Mouse (Mus musculus) ES-E14 (cell line): ENCODE measurements around the gene Srp68. TPM values are rescaled to one million over a fixed set of nuclear protein-coding genes. Genes with fewer than 3 reads are reported as not detected.

ENCODE experiments used
- DNase-seq: peaks from one replicate; pipeline ENCODE4 v3.0.0-alpha.2; 2013; ENCODE audit warnings: low read depth, low spot score
- H3K27ac ChIP-seq: 2 replicates; pipeline ENCODE4 v1.5.1; 2012; ENCODE audit warnings: low read depth, mild to moderate bottlenecking, low read length, moderate library complexity, mixed read lengths; ENCODE audit not compliant: poor library complexity, insufficient read depth, severe bottlenecking
- H3K36me3 ChIP-seq: 2 replicates; pipeline ENCODE4 v1.6.1; 2012; ENCODE audit warnings: mild to moderate bottlenecking, low read length, moderate library complexity, mixed read lengths; ENCODE audit not compliant: control insufficient read depth, poor library complexity, insufficient read depth, severe bottlenecking
- H3K4me1 ChIP-seq, 2 experiments: fragments of 150-350 bp in 1 of 2; sonication (generic) in 1 of 2; 2 replicates each; pipeline ENCODE4 v1.6.1; 2012; ENCODE audit warnings: low read length in 2 of 2, mild to moderate bottlenecking in 1 of 2, mixed read lengths in 1 of 2; ENCODE audit not compliant: control insufficient read depth in 2 of 2, insufficient read depth in 2 of 2, poor library complexity in 1 of 2
- H3K4me3 ChIP-seq, 2 experiments: fragments of 150-350 bp in 1 of 2; sonication (generic) in 1 of 2; 2 replicates each; pipeline ENCODE4 v1.5.1; 2012; ENCODE audit warnings: low read length in 2 of 2, low read depth in 1 of 2, mild to moderate bottlenecking in 1 of 2, mixed read lengths in 1 of 2; ENCODE audit not compliant: insufficient read depth in 1 of 2, poor library complexity in 1 of 2, severe bottlenecking in 1 of 2
- H3K9ac ChIP-seq: 2 replicates; pipeline ENCODE4 v1.6.1; 2012; ENCODE audit warnings: low read depth, mild to moderate bottlenecking, low read length, mixed read lengths; ENCODE audit not compliant: poor library complexity, insufficient read depth, severe bottlenecking
- H3K9me3 ChIP-seq: fragments of 150-350 bp; sonication (generic); 2 replicates; pipeline ENCODE4 v1.6.1; 2012; ENCODE audit warnings: low read depth, mild to moderate bottlenecking, low read length; ENCODE audit not compliant: control insufficient read depth, insufficient read depth
- CHD2 ChIP-seq: IDR thresholded peaks from 2 replicates; pipeline ENCODE4 v1.6.1; 2014; ENCODE audit warnings: mild to moderate bottlenecking, low read depth, low read length, inconsistent platforms
- HCFC1 ChIP-seq: IDR thresholded peaks from 2 replicates; pipeline ENCODE4 v1.6.1; 2012; ENCODE audit warnings: low read length, inconsistent platforms, borderline replicate concordance; ENCODE audit not compliant: insufficient read depth
- MAFK ChIP-seq: IDR thresholded peaks from 2 replicates; pipeline ENCODE4 v1.6.1; 2014; ENCODE audit warnings: mild to moderate bottlenecking, low read depth, low read length, inconsistent platforms; ENCODE audit not compliant: insufficient read depth
- ZC3H11A ChIP-seq: IDR thresholded peaks from 2 replicates; pipeline ENCODE4 v1.6.1; 2012; ENCODE audit warnings: low read depth, mild to moderate bottlenecking, inconsistent platforms, low read length, borderline replicate concordance
- ZNF384 ChIP-seq: IDR thresholded peaks from 2 replicates; pipeline ENCODE4 v1.6.1; 2012; ENCODE audit warnings: low read depth, low read length, inconsistent platforms
- in situ Hi-C, 2 experiments: fragments of 600-800 bp; cut with MboI; formaldehyde crosslinking; loops; one replicate each; pipeline ENCODE4 v1.15.1; 2025; ENCODE audit warnings: low sequenced_read_pairs in 2 of 2, inconsistent platforms in 1 of 2; ENCODE audit not compliant: unreplicated experiment in 2 of 2
- total RNA-seq: library from RNA; depleted of rRNA; stranded (reverse); fragments of 300-350 nt; gene quantifications from 2 replicates; pipeline ENCODE4 v1.2.3, GENCODE M21; 2012

Srp68 gene
- total RNA-seq, 1 experiment = 38.2 TPM

DNA sequence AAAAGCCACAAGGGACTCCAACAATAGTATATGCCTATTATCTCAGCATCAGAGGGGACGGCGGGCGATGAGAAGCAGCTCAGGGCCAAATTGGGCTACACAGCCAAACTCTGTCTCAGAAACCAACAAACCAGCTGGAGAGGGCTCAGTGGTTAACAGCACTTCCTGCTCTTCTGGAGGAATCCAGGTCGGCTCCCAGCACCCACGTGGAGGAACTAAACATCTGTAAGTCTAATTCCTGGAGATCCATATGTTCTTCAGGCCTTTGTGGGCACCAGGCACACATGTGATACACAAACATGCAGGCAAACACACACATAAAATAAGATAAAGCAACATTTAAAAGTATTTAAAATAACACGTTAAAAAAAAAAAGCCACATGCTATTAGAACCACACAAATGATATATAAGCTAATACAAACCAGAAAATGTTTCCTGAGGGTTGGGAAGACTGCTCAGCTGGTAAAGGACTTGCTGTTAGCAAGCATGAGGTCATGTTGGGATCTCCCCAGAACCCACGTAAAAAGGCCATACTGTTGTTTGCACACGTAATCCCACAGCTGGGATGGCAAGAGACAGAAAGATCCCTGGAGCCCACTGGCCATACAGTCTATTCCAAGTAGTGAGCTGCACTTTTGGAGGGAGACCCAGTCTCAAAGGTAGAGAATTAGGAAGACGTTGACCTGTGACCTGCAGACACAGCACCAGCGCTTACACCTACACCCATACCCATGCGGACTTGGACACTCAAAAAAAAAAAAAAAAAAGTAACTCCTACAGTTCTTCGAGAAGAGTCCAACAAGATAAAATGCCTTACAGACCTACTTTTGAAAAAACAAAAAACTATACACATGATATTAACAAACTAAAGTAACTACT lies 1.2 kb downstream of the Srp68 start:
- no peak for DNase-seq
- Histone ChIP-seq H3K9ac (peak overlapping the region; percentile 16; the same call in 1 of the 2 replicates), H3K36me3 (peaks cover 14% of the 10 kb centered on the region), H3K9me3 (no peaks in the 10 kb centered on the region), H3K4me1 (peaks cover 0 to 2% of the 10 kb centered on the region in 2 experiments; a peak in 1 of 4 replicates), H3K27ac (no peak overlapping the region), H3K4me3 (peak overlapping the region; percentile 69 to 86)
- TF ChIP-seq CHD2 (no peak), ZC3H11A (no peak), ZNF384 (0 out of 2 replicates have a peak, but pooled peaks have one; percentile 22)
- in situ Hi-C loops = no loop called here

DNA sequence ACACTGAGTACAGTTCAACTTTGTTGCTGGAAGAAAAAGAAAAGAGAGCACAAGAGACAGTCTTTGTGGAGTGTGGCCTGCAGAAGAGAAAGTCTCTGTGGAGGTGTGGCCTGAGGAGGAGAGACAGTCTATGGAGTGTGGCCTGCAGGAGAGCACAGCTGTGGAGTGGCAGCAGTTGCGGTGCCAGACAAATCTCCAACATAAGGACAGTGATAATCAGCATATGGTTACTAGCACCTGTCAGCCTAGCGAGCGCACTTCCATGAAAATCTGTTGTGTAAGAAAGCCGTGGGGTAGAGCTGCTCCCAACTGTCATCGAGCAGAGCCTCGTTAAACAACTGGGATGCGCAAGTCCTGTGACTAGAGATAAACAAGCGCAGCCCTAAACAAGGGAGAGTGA lies 4.5 kb downstream of the Srp68 start:
- in situ Hi-C loops = no loop called here
- Histone ChIP-seq H3K27ac (no peak overlapping the region), H3K36me3 (peaks cover 34% of the 10 kb centered on the region), H3K4me1 (peaks cover 0 to 2% of the 10 kb centered on the region in 2 experiments; a peak in 1 of 4 replicates), H3K9me3 (no peaks in the 10 kb centered on the region), H3K9ac (no peak overlapping the region), H3K4me3 (no peak overlapping the region)
- DNase-seq = no peak
- TF ChIP-seq HCFC1 = no peak
- no peak for TF ChIP-seq ZNF384
- TF ChIP-seq ZC3H11A = no peak
- no peak for TF ChIP-seq CHD2
- TF ChIP-seq MAFK = no peak

DNA sequence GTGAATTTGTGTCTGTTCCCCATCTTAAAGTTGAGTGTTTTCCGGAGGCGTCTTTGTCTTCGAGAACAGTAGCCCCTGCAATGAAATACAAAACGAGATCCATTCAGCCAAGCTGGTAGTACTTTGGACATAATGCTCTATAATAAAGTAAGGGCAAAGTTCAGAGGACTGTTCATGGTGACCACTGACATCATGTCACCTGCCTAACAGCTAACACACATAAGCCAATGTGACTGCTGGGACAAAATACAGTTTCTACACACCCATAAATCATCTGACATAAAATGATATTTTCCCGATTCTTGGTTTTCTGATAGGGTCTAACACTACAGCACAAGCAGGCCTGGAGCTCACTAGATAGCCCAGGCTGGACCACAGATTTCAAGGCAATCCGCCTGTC lies 5.7 kb downstream of the Srp68 start:
- peaks cover 43% of the 10 kb centered on the region for H3K36me3 ChIP-seq
- no peaks in the 10 kb centered on the region for H3K9me3 ChIP-seq
- TF ChIP-seq ZNF384 (no peak), CHD2 (no peak)
- in situ Hi-C loops = no loop called here
- peaks cover 0 to 2% of the 10 kb centered on the region in 2 experiments; a peak in 1 of 4 replicates for H3K4me1 ChIP-seq
- DNase-seq = no peak
- no peak overlapping the region for H3K27ac ChIP-seq
- no peak overlapping the region for H3K4me3 ChIP-seq
- H3K9ac ChIP-seq = no peak overlapping the region

DNA sequence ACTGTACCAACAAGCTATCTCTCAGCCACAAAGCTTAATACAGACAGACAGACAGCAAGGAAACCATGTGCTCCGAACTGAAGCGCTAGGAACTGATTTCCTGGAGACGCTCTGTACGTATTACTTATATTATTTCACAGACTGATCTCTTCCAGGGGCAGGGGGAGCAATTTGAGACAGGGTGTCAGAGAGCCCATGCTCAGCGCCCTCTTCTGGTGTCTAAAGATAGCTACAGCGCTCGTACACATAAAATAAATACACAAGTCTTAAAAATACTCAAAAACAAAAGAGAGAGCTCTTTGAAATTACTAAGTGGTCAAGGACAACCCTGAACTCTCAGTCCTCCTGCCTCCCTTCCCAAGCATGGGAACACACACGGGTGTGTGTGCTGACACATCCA lies 6.4 kb downstream of the Srp68 start:
- peak; percentile 17 for DNase-seq
- Histone ChIP-seq H3K36me3 (peaks cover 49% of the 10 kb centered on the region), H3K9ac (no peak overlapping the region), H3K27ac (no peak overlapping the region), H3K4me3 (no peak overlapping the region), H3K4me1 (no peaks in the 10 kb centered on the region), H3K9me3 (no peaks in the 10 kb centered on the region)
- TF ChIP-seq CHD2 (no peak), HCFC1 (no peak), MAFK (no peak), ZC3H11A (no peak), ZNF384 (no peak)
- in situ Hi-C loops = no loop called here

DNA sequence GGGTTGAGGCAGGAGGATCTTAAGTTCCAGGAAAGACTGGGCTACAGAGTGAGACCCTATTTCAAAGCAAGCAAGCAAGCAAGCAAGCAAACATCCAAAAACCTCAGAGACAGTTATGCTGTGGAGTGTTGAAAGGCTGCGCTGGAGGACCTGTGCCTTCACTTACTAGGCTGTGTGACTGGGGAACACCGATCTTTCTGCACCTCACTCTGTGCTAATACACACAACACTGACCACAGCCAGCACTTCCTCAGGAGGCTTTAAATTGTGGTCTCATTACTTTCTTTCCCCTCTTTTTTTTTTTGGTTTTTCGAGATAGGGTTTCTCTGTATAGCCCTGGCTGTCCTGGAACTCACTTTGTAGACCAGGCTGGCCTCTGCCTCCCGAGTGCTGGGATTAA lies 8.2 kb downstream of the Srp68 start:
- no peak for DNase-seq
- H3K4me1 ChIP-seq = no peaks in the 10 kb centered on the region
- H3K36me3 ChIP-seq = peaks cover 58% of the 10 kb centered on the region
- no peak overlapping the region for H3K9ac ChIP-seq
- no peaks in the 10 kb centered on the region for H3K9me3 ChIP-seq
- H3K4me3 ChIP-seq = no peak overlapping the region
- in situ Hi-C loops = no loop called here
- no peak for TF ChIP-seq MAFK
- TF ChIP-seq ZC3H11A = no peak
- TF ChIP-seq HCFC1 = no peak
- no peak for TF ChIP-seq ZNF384
- no peak for TF ChIP-seq CHD2
- H3K27ac ChIP-seq = no peak overlapping the region
